Mouse (Mus musculus) bone marrow, adult 2 months (tissue): ENCODE measurements around the gene Tnni1.

Experiments used
- CTCF ChIP-seq: fragments of 200-500 bp; IDR thresholded peaks from 2 replicates; pipeline ENCODE4 v1.5.1; 2011; ENCODE audit warnings: low read length, control low read depth; ENCODE audit not compliant: control insufficient read depth, insufficient read depth
- POLR2A ChIP-seq: fragments of 200-500 bp; IDR thresholded peaks from 2 replicates; pipeline ENCODE4 v1.6.1; 2011; ENCODE audit warnings: low read depth, mild to moderate bottlenecking, control low read depth, low read length, borderline replicate concordance; ENCODE audit not compliant: control insufficient read depth

DNA sequence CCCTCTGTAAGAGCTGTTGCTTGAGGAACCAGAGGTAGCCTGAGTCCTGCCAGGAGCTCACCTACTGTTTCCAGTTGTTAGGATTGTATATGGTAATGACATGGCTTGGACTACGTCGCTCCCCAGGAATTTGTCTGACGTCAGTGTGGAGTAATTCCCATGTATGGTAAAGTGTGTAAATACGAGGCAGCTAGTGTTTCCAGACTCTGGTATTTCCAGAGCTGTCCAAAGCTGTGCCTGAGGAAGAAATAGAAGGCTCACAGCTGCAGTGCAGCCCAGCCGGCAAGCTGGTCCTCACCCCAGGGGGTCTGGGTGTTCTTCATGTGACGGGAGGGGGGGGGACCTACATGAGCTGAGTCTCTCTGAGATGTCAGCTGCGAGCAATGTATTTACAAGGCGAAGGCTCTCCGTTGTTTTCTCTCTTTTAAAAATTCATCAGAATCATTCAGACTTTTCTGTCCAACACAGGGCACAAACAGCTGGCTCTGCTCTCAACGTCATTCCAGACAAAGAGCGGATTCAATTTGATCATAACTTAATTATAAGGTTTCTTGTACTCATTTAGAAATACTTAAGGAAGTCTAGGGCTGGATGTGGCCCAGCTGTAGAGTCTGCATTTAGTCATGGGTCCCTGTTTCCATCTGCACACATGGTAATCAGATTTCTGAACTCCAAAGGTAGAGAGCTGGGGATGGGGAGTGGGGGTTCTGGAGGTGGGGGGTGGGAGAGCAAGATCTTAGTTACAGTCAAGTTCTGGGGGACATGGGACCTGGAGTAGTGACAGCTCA is 47.1 kb upstream of the Tnni1 start:
- no peak for TF ChIP-seq POLR2A
- TF ChIP-seq CTCF, result no peak
